Mouse (Mus musculus) granulocyte monocyte progenitor cell, adult 5-6 weeks (primary cell): Measurements from ENCODE around the gene Arxes2. TPM values are rescaled to one million over a fixed set of nuclear protein-coding genes. Genes with fewer than 3 reads are reported as not detected.

Experiments
- ATAC-seq: replicated peaks from 2 replicates; pipeline ENCODE4 v1.8.0; 2016; ENCODE audit warnings: mild to moderate bottlenecking, moderate TSS enrichment, inconsistent platforms; ENCODE audit not compliant: poor library complexity, severe bottlenecking
- total RNA-seq, 2 experiments: library from RNA; stranded (forward) in 1 of 2; stranded (reverse) in 1 of 2; fragments of 200-712, 200-1000 nt in 1 of 2; fragments of >200 nt in 1 of 2; fragmentation: Nextera tagmentation in 1 of 2; gene quantifications; 2 replicates each; pipeline ENCODE4 v1.2.3; 2014 to 2017

Arxes2 gene
- total RNA-seq (2014; fragmentation: Nextera tagmentation) (3.1 and 4.7 TPM in 2 replicates), total RNA-seq (2017) (0.41 TPM in 1 of 2 replicates, not detected in the other)

DNA sequence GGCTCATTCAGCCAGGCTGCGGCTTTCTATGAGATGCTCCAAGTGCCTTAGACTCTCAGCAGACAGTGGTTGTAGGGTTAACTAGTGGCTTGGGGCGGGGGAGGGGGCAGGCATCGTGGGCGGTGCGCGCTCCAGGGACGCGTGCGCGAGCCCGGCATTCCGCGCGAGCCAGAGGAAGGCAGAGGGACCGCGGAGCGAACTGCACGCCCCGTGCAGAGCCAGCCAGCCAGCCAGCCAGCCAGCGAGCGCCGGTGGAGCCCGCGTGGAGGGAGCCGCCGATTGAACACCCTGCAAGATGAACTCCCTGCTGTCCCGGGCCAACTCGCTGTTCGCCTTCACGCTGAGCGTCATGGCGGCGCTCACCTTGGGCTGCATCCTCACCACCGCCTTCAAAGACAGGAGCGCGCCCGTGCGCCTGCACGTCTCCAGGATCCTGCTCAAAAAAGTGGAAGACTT, at the start of gene Arxes2:
Gene Arxes2, plus strand, starts transcription at position 161 of the 456 bp plus-strand sequence.
- ATAC-seq, result peak; percentile 62

DNA sequence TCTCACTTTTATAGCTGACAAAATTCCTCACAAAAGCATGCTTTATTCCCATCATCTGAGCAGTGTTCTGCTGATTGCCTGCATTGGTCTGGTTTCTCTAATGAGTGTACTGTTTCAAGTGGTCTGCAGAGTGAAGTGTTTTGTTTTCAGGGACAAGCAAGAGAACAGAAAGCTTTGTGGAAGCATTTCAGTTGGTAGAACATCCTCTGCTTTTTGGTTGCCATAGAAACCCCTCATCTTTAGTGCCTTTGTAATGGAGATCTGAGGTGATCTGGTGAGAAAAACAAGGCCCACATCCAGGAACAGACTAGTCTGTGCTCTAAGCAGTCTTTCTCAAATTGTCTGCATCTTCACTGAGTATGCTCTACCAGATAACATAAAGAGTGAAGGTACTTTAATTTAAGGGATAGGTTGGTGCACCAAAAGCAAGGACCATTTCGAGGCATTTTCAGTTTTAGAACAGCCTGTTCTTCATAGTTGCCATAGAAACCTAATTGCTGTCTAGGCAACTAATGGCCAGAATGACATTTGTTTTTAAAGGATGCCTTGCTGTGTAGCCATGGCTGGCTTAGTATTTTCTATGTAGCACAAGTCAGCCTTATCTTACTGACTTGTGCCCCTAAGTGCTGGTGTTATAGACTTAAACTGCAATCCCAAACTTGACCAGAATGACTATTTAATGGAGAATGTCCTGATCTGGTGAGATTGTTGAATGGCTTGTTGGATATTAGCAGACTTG, 44.8 kb upstream of the Arxes2 start:
- no peak for ATAC-seq

DNA sequence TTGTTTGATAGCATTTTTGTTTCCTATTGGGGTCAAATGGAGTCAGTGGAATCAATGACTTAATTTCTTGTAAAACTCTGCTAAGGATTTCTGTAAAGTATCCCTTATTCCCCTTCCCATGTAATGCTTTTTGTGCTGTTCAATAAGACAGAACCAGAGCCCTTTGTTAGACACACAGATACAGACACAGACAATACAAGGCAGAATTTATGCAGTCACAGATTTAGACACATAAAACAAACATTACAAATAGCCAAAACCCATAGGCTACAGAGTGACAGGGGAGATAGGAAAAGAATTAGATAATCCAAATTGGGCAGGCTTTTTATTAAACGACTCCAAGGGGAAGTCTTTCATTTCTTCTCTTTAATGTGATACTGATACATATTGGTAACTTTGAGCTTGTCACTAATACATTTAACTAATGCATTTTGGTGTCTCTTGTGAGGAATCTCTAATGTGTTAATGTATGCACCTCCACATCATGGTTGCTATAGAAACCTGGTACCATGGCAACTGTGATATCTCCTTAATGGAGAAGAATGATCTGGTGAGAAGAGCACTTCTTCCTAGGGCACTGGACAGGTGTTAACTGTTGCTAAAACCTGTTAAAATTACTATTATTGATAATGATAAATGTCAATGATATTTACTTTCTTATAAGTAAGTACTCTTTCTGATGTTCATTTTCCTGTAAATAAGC, 36.5 kb upstream of the Arxes2 start:
- no peak for ATAC-seq

DNA sequence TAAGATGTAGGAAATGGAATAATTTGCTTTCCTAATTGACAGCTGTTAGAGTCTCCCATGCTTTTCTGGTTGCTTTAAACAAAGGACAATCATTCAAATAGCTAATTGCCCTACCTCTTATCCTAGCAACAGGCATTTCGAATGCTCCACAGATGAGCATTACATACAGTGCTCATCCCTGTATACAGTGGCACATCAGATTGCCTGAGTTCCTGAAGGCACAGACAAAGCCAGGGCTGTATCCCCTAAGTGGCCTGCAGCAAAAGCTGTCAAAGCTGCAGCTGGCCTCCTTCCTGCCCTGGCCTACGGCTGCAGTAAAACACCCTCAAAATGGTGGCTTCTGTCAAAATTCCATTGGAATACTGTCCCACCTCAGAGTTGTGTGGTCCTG, 35.9 kb upstream of the Arxes2 start:
- no peak for ATAC-seq

DNA sequence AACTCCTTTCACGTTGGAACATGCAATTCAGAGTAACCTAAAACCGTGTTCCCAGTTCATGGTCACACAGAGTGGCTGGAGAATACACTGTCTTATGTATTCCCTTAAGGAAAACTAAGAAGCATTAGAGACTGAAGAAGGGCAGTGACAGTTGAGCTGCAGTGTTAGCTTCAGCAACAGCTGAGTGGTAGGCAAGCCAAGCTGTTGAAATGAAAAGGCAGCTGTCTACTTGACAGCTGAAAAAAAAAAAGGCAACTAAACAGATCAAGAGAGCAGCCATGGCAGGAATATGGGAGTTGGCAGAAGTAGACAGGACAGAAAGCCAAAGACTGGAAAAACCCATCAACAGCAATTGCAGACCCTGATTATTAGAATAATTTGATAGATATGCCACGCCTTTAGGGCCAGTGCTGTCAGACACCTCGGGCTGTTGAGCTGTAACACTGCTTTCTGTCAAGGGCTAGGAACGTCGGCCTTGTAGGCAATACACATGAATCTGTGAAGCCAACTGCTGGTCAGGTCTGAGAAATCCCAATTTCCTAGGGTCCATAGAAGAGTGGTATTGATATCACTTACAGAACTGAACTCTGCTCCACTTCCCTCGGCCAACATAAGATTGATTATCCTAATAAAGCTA, 34.9 kb upstream of the Arxes2 start:
- no peak for ATAC-seq

DNA sequence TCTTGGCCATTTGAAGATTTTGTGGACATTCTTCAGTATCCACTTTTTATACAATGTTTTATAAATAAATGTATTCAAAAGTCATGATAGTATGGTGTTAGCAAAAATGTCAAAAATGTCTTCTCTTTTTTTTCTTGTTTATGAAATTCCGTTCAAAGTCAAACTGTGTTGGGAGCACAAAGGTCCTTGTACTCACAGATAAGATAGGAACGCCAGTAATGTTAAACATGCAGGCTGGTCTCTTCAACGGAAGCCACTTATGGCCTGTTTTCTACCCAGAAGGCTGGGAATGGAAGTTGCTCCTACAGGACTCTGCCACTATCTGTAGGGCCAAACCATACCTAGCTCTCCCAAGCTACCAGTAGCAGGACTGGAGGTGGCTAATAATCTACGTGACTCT, 34.1 kb upstream of the Arxes2 start:
- ATAC-seq, result no peak

DNA sequence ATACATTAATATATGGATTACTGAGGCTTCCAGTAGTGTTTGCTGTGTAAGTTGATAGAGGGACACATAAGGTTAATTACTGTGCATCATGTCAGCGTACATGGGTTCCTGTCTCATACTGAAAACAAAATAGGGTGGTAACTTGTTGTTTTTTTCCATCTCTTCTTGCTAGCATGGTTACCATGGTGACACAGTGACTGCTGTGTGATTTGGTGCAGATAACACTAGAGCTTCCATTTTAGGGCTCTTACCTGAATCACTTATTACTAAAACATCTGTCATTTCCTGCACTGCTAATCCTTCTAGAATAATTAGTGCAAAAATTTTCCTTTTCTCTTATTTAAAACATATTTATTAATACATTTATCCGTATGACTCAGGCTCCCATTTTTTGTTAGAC, 31.3 kb upstream of the Arxes2 start:
- ATAC-seq, result no peak

DNA sequence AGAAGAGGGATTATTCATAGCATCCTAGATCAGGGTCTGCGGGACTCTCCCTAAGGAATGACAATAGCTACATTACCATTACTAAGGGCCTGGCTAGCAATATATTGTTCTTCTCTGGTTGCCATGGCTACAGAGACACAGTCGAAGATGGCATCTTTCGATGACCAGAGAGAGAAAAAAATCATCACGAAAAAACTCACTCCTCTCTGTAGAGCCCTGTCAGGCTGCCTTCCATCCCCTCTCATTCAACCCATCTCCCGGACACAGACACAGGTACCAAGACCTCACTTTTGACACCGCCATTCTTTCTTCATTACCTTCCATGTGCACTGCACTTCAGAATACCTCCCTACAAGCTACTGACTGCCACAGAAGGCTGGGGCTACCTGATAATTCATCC, 30.5 kb upstream of the Arxes2 start:
- ATAC-seq, result no peak

DNA sequence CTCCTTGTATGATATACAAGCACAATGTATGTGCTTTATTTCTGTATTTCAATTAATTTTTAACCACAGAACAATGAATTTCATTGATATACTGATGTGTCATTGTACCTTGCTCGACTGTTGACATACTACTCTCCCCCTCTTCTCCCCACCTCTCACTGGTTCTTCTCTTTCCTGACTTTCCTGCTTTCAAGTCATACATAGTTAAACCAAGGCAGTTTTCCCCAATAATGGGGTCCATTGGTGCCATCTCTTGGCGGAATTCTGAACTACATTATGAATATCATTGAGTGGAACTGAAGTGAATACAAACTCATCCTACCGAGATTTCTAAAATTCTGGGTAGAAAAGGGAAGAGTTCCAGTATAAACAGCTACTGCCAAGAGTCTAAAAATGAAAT, 30.0 kb upstream of the Arxes2 start:
- peak; percentile 50 for ATAC-seq

DNA sequence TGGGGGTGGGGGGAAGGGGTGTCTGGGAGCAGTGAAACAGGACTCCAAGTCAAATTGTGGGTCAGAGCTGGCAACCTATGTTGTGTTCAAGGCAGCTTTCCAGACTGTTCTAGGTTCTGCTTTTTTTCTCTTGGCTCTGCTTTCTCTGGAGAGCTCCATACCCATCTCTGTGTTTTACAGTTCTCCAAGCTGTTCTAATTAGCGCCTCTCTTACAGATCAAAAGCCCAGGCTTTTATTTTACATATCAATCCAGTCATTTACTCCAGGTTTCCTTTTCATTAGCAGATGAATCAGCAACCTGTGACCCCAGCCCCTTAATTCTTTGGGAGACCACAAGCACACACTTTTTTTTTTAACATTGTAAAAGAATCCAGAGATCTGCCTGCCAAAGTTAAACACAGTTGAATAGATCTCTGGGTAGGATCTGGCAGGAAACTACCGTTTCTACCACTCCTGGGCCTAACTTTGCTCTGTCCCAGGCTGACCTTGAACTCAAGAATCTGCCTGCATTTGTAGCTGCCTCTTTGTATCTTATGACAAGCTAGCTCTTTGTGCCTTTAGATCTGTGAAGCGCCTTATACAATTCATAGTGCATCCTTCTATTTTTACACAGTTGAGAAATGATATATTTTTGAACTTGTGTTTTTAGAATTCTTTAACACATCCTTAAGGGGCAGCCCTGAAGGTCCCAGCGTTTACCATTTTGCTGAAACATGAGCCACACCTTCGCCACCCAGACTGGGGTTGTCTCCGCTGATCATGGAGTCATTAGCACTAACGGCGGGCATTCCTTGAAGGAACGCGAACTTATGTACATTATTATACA, 19.8 kb upstream of the Arxes2 start:
- ATAC-seq, result no peak

DNA sequence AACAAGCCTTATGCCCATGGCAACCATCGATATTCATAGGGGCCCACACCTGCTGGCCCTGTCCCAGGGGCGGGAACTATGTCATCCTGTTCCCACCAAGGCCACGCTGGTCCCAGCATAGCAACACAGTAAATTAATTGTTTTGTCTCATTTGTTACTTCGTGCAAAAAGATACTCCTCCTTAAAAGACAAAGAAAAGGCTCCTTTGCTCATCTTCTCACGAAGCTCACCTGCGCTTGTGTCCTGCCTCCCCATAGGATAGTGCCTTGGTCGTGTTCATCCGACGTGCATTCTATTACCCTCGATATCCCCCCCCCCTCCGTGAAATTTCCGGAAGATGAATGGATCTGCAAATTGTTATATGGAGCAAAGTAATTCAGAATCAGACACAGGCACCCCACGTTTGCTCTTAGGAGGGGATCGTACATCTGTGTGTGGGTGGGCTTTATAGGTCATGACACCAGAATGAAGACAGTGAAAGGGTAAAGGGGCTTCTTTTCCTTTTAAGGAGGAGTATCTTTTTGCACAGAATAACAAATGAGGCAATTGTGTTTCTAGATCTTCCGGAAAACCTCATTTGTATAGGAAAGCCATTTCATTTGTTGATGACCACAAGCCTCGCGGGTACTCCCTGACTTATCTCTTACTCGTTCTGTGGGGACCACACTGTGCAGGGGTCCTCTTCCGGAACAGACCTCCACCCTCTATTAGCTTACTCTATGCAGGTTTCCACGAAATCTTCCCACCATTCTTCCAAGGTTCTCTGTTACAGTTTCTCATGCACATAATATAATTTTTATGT, 19.0 kb upstream of the Arxes2 start:
- no peak for ATAC-seq

DNA sequence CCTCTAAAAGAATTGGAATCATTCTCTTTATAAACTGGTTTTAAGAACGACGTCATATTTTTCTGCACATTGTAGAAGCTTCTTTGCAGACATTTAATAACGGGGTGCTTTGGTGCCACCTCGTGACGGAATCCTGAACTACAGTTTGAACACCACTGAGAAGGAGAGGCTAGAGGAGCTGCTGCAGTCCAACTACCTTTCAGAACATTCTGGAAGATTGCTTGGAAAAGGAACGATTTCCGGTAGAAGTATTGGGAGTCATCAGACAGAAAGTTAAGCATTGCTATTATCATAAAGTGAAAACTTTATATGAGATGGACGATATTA, 18.4 kb upstream of the Arxes2 start:
- ATAC-seq, result peak; percentile 81

DNA sequence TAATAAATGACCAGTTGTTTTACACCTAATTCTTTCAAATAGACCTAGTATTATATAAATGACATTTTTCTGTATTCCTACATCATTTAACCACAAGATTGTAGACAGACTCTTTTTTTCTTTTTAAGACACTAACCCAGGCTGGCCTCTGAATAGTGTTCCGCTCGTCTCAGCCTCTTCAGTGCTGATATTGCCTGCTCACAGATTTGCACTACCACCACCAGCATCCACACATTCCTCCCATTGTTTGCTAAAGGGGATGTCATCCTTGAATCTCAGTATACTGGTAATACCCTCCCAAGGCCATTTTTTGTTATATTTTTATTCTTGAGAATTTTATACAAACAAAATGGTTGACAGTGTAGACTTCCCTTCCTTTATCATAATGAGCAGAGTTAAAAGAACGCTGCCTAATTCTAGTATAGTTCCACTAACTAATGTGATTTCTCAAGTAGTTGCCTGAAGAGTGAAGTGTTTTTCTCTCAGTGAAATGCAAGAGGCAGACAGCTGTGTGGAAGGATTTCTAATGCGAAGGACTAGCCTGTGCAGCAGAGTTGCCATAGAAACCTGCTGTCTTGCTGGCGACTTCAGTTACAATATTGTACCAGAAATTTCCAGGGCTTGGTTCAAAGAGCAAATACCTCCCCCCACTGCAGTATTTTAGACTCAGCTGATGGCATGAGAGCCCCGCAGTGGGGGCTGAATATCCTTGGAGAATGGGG, 8.9 kb upstream of the Arxes2 start:
- ATAC-seq, result no peak

DNA sequence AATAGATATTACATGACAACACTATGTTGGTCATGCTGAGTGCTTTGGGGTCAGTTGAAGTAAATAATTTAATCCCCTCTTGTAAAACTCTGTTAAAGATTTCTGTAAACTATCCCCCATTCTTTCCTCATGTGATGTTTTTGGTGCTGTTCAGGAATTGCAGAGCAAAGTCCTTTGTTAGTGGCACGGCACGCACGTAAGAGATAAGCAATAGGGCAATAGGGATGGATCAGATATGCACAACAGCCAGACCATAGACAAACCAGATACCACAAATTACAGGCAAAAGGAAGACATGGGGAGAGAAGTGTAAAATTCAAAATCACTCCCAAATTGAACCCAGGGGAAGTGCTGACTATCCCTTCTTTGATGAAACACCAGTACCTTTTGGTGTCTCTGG, 7.4 kb upstream of the Arxes2 start:
- no peak for ATAC-seq

DNA sequence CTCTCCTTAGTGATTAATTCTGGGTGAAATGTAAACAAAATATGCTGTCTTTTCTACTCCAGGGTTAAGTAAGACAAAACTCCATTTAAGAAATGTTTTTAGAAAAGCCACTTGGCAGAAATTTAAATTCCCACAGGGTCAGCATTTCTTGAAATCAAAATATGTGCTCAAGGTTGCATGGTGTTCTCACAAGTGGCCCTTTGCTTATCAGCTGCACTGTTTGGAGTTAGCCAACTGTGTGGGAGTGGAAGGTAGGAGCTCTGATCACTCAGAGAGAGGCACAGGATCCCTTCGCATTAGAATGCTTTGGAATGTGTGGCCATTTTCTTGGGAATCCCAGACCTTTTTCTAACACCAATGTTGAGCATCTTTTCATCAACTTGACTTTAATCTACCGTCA, 3.0 kb upstream of the Arxes2 start:
- no peak for ATAC-seq

DNA sequence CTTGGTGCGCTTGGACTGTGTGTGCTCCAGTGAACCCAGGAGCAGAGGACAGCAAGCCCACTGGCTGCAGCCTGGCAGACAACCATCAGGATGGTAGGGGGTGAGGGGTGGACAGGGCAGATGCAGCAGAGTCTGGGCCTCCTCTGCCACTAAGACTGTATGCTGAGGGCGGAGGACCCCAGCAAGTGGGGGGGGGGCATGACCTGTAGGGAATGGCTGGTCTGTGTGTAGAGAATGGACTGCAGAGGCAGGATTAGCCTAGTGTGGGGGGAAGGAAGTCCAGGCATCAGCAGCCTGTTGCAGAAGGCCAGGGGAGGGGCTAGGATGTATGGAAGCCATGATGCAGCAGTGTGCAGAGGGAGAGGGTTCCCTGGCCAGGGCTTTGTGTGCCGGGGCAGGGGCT, 431 bp upstream of the Arxes2 start:
- peak; percentile 73 for ATAC-seq

DNA sequence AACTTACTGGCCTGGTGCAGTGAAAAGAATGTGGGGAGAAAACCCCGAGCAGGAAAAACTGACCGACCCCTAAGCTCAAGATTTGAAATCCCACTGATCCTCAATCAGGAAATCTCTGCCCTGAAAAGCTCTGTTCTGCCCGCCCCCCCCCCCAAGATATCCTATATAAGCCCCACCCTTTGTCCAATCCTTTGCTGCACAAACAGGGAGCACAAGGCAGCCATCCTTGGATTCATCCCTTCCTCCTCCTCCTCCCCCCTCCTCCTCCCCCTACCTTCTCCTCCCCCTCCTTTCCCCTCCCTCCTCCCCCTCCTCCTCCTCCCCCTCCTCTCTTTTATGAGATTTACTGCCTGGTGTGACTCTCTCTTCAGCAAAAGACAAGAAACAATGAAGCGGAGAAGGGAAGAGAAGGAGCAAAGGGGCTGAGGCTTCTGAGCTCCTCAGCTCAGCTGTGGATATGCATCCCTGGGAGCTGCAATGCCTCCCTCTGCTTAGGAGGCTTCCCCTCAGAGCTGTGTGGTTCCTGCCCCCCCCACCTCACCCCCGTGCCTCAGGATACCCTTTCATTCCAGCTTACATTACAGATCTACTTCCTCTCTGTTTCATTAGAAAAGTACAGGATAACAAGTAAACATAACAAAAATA, 13.7 kb downstream of the Arxes2 start:
- no peak for ATAC-seq

DNA sequence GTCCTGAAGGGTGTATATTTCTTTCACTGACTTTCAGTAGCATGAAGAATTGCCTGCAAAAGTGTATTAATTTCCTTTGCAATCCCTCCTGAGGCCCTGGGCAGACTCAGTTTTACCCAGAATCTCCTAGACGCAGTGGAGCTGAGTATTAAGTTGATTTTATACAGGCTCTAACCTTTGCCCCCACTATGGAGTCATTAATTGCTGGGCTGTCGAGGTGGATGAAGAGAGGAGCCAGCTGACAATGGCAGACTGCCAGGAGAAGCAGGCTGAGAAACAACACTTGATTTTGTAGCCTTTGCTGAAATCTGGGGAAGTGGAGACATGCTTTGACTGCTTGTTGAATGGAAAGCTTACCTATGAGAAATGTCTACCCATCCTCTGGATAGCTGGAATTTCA, 20.8 kb downstream of the Arxes2 start:
- no peak for ATAC-seq

DNA sequence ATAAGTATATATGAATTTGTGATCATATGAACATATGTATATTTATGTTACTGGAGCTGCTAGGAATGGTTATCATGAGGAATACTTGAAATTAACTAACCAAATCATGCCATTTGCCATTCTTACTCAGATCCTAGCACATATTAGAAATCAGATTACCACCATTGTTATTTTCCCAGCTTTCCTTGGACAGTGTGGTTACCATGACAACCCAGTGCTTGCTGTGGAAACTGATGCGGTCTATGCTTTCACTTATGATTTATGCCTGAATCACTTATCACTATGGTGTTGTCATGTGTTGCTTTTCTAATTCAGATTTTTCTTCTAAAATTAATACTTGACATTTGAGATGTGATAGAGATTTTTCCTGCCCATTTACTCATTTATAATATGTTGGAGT, 36.7 kb downstream of the Arxes2 start:
- ATAC-seq, result no peak
